Mouse (Mus musculus) embryonic stem cell, embryonic (primary cell): Measurements from ENCODE around the gene Tnr.

Experiments
- CTCF ChIA-PET, 4 experiments: fragments of 300-600 bp in 2 of 4; fragments of 350-600 bp in 2 of 4; sonication (Branson Sonifier 250); formaldehyde crosslinking; loops; one replicate each; lab custom pipeline; 2022; ENCODE audit warnings: inconsistent platforms in 2 of 4; lab: Charles Lee
- POLR2A ChIA-PET, 4 experiments: fragments of 300-600 bp in 2 of 4; fragments of 350-600 bp in 2 of 4; sonication (Branson Sonifier 250); formaldehyde crosslinking; loops; one replicate each; lab custom pipeline; 2022; ENCODE audit warnings: antibody characterized with exemption in 4 of 4, inconsistent platforms in 1 of 4; lab: Charles Lee

The Tnr gene

DNA sequence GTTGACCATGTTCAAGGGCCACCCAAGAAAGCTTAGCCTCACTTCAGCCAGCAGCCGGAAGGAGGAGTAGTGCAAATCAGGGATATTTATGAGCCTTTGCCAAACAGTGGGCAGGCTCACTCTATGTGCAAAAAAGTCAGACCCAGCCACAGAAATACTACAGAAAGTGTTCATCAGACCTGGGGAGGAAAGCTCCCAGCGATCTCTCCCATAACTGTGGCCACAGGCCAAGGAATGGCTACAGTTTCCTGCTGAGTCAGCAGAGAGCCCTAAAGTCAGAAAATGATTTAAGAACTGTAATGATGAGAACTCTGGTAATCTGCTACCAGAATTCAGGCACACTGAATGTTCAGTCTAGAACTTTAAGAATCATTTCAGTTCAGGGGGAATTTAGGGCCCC is 221.7 kb downstream of the Tnr start:
- ChIA-PET CTCF (no interaction called here), POLR2A (no interaction called here)

DNA sequence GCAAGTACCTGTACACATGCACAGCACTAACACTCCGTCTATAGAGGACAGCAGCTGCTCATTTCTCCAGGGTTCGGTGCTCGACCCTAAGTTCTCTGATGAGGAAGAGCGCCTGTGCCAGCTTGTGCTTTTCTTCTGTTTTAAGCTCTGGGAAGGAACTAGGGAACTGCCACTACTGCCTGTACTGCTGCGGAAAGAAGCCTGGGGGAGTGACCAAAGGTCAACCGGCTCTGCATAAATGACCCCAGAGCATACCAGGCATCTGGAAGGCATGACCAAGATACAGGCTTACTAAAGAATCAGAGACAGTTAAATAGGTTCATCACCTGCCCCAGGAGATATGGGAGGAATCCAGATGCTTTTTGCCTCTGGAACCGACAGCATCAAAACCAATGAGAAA is 224.4 kb downstream of the Tnr start:
- ChIA-PET POLR2A (no interaction called here), CTCF (no interaction called here)

DNA sequence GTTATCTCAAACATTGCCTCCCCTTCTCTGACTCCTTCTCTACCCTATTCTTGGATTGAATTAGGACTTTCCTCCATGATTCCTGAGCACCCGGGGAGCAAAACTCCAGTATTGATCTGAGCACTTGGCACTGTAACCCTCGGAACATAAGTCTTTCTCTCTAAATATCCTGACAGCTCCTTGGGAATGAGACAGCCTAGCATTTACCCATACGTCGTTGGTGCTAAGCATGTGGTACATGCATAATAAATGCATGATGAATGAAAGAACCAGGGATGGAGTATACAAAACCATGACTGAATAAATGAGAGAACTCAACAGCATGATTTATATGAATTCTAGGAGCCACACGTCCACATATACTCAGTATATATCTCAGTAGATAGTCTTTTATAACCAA is 226.8 kb downstream of the Tnr start:
- POLR2A ChIA-PET: interaction anchor here in 1 of 4 experiments (0.9 kb wide), 1 partner anchor 11 kb away, joined by 3 read pairs; no protein-coding TSS in a partner anchor
- CTCF ChIA-PET: no interaction called here

DNA sequence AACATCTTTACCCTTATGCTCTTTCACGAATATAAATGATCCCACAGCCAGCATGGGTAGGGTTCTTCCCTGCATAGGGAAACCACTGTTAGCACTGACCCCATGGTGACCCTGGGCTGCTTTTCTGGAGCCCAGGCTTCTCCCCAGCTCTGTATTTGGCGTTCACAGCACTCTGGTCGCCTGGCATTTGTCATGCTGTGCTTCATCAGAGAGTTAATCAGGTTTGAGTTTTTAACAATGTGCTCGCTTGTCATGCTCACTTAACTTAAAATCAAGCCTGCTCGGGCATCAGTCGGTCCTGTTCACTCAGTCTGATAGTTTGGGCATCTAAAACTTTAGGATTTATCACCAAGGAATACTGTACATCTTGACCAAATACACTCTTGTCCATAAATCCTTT is 227.3 kb downstream of the Tnr start:
- POLR2A ChIA-PET: no interaction called here
- CTCF ChIA-PET: no interaction called here

DNA sequence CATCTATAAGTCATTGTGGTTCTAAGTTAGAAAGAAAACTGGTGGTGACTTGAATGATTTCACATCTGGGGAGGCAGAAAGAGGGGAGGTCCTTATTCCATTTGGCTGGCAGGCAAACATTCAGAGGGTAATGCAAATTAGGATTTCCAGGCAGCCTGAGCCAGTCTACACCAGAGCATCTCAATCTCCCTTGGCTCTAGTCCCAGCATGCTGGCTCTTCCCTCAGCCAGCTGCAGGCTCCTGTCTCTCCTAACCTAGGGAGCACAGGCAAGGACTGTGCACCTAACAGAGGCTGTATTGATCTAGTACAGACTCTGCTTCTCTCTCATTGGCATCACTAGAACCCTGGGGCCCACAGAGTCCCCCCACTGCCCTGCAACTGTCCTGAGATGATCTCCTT is 237.4 kb downstream of the Tnr start:
- CTCF ChIA-PET: no interaction called here

DNA sequence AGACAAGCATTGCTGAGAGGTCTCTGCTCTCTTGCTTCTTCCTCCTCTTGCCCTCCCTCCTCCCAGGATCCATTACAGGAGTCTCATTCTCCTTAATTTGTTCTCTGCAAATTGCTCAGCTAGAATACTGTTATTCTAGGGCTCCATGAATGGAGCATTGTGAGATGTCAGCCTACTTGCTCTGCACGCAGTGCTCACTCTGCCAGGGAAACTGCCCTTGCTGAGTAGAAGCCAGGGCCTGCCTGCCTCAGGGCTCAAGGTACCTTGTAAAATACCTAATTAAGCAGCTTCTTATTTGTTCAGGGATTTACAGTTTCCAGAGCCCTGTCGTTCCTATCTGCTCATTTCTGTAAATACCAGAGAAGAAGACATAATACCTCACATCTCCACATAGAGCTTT is 240.3 kb downstream of the Tnr start:
- ChIA-PET POLR2A (no interaction called here), CTCF (no interaction called here)

More for the DNA sequence above, 237.4 kb downstream of the Tnr start:
- POLR2A ChIA-PET: interaction anchor here in 1 of 4 experiments (0.9 kb wide), 1 partner anchor 183 kb away, joined by 4 read pairs; no protein-coding TSS in a partner anchor

DNA sequence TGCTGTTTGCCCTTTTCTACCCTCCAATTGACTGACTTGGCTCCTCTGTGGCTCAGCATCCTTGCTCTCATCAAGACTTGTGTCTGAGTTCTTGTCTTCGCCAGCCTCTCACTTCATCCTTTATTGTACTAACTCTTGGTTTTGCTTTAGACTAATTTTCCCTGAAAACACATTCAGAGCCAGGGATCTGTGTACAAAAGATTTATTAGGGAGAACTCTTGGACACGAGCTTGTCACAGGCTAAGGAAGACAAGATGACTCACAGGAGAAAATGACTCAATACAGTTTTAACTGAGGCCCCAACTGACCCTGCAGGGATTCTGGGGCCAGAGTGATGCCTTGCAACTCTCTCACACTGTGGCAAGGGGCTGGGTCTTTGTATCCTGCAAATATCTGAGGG is 241.3 kb downstream of the Tnr start:
- ChIA-PET CTCF (interaction anchor here in 1 of 4 experiments (0.7 kb wide), 1 partner anchor 1922 kb away, joined by 6 read pairs; no protein-coding TSS in a partner anchor), POLR2A (interaction anchor here in 1 of 4 experiments (0.6 kb wide), 1 partner anchor 509 kb away, joined by 4 read pairs; no protein-coding TSS in a partner anchor)

DNA sequence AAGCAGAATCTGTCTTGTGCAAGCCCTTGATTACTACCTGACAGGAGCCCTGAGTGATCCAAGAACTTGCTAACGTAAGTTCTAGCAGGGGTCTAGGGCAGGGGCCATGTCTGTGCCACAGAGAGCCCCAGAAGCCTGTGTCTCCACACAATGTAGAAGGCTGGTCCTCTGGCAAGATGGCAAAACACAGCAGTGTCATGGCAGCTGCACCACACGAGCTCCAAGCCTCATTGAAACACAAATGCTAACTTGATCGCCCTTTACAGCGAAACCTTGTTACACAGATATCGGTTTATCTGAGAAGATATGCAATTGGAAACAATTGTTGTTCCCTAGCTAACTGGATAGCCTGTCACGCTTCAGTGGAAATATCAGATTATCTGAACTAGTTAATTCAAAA is 246.4 kb downstream of the Tnr start:
- CTCF ChIA-PET: no interaction called here

DNA sequence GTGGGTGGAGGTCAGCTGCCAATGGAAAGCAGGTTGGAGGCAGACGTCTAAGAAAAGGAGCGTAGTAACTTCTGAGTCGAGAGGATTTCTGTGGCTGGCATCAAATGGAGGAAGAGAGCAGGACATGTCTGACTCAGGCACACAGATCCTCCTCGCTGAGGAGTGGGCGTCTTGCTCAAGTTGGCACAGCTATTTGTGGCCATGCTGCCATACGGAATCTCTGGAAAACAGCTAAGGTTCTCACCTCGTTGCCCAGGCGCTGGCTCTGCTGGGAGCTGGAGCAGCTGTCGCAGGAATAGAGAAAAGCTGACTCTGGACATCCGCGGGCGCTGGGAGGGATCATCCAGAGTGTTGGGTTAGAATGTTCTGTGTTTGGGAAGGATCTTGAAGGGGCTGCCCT is 250.1 kb downstream of the Tnr start:
- ChIA-PET POLR2A (no interaction called here), CTCF (interaction anchor here in 2 of 4 experiments (0.7 to 1.0 kb wide), 2 partner anchors 9 to 277 kb away, joined by 3 read pairs; no protein-coding TSS in a partner anchor)

More for the DNA sequence above, 246.4 kb downstream of the Tnr start:
- POLR2A ChIA-PET: no interaction called here

DNA sequence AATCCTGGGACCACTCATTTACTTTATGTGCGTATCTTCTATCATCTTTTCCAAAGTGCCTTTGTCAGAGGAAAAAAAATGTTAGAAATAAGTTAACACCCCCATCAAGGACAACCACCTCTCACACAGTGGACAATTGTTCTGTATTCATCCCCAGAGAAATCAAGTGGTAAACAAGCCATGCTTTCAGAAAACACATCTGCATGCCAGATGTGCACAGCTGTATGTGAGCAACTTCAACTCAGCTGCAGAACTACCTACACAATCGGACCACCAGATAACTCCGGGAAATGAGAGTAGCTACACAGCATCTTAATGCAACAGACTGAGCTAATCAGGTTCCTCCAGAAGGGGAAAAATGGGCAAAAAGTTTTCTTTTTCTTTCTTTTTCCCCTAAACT is 251.6 kb downstream of the Tnr start:
- CTCF ChIA-PET: no interaction called here
- POLR2A ChIA-PET: no interaction called here

DNA sequence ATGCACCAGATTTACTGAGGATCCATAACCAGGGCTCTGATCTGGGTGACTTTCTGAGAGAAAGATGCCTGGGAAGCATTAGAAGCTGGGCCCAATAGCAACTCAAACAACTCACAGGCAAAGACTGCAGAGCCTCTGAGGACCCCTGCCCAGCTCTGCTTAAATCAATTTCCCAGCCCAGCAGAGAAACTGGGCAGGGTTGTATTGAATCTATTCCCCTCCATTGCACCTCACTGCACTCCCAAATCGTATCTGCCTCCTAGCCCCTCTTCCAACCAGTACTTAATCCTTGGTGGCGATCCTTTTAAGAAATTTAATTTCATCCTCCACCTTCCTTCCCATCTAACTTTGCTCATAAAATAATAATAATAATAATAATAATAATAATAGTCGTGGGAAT is 253.5 kb downstream of the Tnr start:
- ChIA-PET CTCF (no interaction called here), POLR2A (no interaction called here)

DNA sequence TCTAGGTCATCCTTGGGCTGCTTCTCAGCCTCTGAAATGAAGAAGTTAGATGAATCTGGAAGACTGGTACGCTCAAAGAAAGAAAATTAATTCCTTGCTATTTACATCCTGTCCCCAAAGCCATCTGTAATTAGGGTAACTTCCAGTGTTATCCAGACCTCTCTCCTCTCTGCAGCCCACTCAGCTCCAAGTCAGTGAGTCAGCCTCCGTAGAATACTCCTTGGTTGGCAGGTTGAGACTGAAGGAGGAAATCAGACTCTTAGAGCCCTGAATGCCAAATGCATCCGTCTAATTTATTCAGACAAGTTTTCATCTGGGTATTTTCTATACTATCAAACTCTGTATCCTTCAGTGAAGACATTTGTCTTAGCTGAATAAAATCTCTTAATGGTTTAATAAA is 255.9 kb downstream of the Tnr start:
- CTCF ChIA-PET: no interaction called here
- POLR2A ChIA-PET: no interaction called here

DNA sequence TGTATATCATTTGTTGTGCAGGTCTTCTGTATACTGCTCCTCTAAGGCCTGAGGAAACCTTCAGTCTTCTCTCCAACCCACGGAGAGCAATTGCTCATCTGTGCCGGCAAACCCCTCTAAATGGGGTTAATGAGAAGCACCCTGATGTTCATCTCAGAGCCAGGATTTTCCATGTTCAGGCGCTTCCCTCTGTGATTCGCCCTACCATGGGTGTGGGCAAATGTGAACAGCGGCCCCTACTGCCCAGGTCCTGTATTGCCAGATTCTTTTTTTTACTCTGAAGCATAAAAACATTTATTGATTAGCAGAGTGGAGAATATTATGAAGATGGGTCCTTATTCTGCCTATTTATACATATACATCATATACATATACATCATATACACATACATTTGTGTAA is 260.3 kb downstream of the Tnr start:
- CTCF ChIA-PET: no interaction called here
- POLR2A ChIA-PET: interaction anchor here in 1 of 4 experiments (0.6 kb wide), 1 partner anchor 197 kb away, joined by 3 read pairs; no protein-coding TSS in a partner anchor

DNA sequence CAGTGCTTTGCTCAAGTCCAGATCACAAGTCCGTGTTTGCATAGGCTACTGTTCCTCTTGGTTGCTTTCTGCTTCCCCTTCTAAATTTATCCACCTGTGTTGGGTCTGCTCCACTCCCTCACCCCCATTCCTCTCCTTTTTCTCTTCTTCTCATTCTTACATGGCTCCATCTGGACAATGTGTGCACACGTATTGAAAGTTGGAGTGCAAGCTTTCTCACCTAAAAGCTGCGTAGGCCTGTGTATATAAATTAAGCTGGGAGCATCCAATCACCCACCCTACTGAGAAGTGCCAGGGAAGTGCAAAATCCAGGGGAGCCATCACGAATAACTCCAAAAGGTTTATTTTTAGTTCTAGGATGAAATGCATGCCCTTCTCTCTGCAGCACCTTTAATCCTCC is 264.7 kb downstream of the Tnr start:
- POLR2A ChIA-PET: interaction anchor here in 1 of 4 experiments (0.6 kb wide), 1 partner anchor 102 kb away, joined by 5 read pairs; no protein-coding TSS in a partner anchor

DNA sequence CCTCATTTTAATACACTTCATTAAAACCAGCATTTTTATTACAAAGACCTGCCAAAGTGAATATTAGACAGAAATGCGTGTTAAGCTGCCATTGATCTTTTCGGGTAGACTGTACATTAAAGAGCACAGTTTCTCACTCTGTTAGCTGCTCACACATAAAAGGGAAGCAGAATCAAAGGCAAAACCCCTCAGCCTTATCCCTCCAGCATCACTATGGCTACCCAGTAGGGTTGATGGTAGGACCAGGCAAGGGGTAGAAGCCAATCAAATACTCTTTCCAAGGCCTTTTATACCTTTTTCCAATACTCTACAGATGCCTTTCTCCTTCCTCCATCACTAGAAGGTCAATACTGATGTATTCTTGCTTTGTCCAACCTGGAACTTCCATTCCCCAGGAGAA is 269.0 kb downstream of the Tnr start:
- POLR2A ChIA-PET: interaction anchor here in 1 of 4 experiments (0.7 kb wide), 1 partner anchor 350 kb away, joined by 3 read pairs; no protein-coding TSS in a partner anchor

More for the DNA sequence above, 264.7 kb downstream of the Tnr start:
- CTCF ChIA-PET: no interaction called here

DNA sequence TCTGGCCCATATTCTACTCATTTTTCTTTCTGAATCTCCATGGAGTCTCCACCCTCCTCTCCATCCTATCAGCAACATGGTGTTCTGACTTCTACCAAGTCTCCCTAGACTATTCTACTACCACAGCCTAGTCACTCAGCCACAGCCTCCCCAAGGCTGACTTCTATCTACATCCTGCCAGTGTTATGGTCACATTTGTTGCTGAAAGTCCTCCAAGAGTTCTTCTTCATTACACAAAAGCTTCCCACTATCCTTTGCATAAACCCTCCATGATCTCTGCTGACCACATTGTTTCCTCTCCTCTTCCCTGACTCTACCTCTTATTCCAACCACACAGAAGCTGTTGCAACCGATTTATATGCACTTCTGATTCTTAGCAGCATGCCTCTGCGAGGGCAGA is 272.5 kb downstream of the Tnr start:
- ChIA-PET CTCF (no interaction called here), POLR2A (no interaction called here)

More for the DNA sequence above, 269.0 kb downstream of the Tnr start:
- CTCF ChIA-PET: no interaction called here

DNA sequence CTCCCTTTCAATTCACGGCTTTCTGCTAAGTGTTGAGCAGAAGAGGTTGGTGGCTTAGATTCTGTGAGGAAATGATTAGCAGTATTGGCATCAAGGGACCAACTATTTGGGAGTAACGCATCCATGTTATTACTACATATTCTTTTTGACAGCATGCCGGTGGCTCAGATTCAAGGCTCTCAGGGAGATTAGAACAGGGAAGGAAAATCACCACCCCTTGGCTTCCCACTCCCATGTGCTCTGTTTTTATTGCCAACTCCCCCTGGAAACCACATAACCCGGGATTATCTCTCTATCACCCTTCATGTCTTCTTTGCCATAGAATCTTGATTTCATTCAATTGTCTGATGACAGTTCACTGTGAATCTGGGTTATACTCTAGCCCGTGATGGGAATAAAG is 276.8 kb downstream of the Tnr start:
- ChIA-PET CTCF (interaction anchor here in 1 of 4 experiments (0.6 kb wide), 1 partner anchor 336 kb away, joined by 4 read pairs; no protein-coding TSS in a partner anchor), POLR2A (no interaction called here)

DNA sequence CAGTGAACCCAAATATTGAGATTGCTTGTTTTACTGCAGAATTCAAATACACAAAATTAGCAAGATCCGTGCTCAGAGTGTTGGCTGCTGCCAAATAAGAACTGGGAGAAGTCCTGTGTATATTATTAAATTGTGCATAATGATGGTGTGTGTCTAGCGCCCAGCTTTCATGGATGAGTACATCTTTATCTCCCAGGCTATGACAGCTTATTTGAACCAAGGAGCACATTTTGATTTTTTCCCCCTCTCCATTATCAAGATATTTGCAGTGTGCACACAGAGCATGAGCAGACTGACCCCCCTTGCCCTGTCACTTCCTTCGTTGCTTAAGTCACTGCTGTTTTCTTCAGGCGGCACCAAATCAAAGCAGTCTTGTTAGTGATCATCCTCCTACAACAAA is 278.2 kb downstream of the Tnr start:
- CTCF ChIA-PET: no interaction called here
- POLR2A ChIA-PET: interaction anchor here in 1 of 4 experiments (1.1 kb wide), 1 partner anchor 11 kb away, joined by 3 read pairs; no protein-coding TSS in a partner anchor

DNA sequence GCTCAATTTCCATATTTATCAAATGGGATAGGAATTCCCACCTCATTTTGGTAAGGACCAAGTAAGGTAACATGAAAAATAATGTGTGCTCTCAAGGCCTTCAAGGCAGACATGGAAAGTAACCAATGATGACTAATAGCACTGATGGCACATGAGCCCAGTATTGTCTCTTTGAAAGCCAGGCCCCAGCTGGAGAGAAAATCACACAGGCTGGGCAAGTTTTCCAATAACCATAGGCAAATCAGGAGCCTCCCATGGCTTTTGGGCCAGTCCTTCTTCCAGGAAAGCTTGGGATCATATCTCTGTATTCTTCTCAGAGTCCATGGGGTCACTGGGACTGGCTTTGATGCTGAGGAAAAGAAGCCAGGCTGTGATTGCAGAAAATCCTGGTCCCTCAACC is 280.1 kb downstream of the Tnr start:
- ChIA-PET CTCF (no interaction called here), POLR2A (no interaction called here)

DNA sequence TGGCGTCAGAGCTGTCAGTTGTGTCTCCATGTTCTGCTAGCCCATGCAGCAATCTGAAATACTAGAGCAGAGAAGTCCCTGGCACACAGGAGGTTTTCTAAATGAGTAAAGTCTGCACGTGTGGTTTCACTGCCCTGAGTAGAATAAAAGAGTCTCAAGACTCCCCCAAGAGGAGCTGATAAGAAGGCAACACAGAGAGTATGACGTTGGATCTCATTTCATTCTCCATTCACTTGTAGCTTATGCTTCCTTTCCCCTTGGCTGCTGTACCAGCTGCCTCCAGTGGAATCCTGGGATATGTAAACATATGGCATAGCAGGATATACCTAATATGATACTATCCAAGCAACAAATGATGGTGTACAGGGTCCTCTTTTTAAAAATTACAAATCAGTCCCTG is 285.9 kb downstream of the Tnr start:
- ChIA-PET POLR2A (no interaction called here), CTCF (no interaction called here)

DNA sequence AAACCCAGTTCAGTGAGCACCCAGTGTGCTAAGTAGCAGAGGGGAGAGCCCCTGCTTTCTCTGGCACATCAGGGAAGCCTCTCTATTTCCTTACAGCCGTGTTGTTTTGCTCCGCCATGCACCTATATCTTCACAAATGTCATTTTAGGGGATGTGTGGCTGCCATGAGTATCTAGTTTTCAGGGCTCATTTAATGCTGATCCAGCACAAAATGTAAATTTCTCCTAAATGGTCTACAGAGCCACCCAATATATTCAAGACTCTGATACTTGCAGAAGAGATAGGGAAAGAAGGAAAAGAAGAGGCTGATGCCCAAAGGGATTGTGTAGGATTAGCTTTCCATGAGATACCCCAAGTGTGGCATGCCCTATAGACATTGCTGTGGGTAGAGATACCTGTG is 288.2 kb downstream of the Tnr start:
- ChIA-PET POLR2A (no interaction called here), CTCF (no interaction called here)
